Mouse (Mus musculus) megakaryocyte, adult 5-6 weeks (primary cell): ENCODE data around the gene Myo7a. TPM values are rescaled to one million over a fixed set of nuclear protein-coding genes. Genes with fewer than 3 reads are reported as not detected.

Experiments
- ATAC-seq: 2 replicates; pipeline ENCODE4 v1.8.0; 2016; ENCODE audit warnings: mild to moderate bottlenecking, inconsistent platforms; ENCODE audit not compliant: poor library complexity, severe bottlenecking
- total RNA-seq, 2 experiments: library from RNA; stranded (forward) in 1 of 2; stranded (reverse) in 1 of 2; fragments of 153-499, 151-499 nt in 1 of 2; fragments of 221-1000, 200-1000 nt in 1 of 2; gene quantifications; 2 replicates each; pipeline versions ENCODE4 v1.2.3 to v1.2.4; 2015 to 2017

Gene Myo7a
- total RNA-seq, 2 experiments from 2014 or later, result 7.3 to 13.9 TPM

GRCm38 (mm10) chr7:98103002-98103941 lies 16.1 kb downstream of the Myo7a start:
- ATAC-seq, result peak; percentile 84

DNA sequence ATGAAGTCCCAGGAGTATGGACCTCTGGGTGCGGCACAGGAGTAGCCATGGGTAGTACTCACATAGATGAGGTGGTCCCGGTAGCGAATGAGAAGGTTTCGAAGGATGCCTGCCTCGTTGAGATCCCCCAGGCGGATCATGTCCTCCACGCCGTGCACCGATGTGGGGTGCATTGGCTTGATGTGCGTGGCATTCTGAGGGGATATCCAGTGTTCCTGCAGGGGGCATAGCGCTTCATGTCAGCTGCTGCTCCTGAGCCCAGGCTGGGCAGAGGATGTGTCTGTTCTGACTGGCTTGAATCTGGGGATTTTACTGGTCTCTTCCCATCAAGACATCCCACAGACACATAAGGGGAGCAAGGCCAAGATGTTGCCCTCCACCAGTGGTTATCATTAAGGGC lies 16.8 kb downstream of the Myo7a start:
- ATAC-seq, result no peak

GRCm38 (mm10) chr7:98097557-98097956 lies 21.8 kb downstream of the Myo7a start:
- no peak for ATAC-seq

DNA sequence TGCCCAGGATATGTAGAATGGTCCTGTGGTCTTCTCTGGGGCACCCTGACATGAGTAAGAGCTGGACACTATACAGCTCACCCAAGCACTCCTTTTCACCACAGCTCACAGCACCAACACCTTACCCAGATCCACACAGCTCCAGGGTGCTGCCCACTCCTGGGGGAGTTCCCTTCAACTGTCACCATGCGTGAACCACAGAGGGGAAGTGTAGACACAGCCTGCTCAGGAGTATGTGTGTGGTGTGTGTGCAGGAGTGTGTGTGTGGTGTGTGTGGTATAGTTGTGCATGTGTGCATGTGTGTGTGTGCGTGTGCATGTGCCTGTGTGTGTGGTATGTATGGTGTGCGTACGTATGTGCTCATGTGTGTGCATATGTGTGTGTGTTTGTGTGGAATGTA lies 23.5 kb downstream of the Myo7a start:
- peak; percentile 35; the same call in 1 of the 2 replicates for ATAC-seq

GRCm38 (mm10) chr7:98086346-98086745 lies 33.0 kb downstream of the Myo7a start:
- ATAC-seq, result no peak

DNA sequence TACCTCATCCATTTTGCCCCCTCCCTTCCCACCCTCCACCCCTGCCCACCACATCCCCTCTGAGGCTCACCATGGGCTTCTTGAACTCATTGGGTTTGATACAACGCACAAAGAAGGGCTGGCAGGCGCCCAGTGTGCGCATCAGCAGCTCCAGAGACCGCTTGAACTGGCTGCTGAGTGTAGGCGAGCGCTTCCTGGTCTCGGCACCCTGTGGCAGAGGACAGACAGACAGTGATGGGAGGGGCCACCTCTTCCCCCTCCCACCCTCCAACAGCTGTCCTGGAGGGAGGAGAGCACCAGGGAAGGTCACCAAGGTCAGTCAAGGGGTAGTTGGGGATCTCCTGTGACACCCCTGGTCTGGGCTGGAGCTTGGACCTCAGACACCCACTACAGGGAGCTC lies 34.0 kb downstream of the Myo7a start:
- ATAC-seq, result peak; percentile 49

- ATAC-seq, result peak; percentile 43
These were observed 34.6 kb downstream of the Myo7a start for GRCm38 (mm10) chr7:98084541-98085293.

DNA sequence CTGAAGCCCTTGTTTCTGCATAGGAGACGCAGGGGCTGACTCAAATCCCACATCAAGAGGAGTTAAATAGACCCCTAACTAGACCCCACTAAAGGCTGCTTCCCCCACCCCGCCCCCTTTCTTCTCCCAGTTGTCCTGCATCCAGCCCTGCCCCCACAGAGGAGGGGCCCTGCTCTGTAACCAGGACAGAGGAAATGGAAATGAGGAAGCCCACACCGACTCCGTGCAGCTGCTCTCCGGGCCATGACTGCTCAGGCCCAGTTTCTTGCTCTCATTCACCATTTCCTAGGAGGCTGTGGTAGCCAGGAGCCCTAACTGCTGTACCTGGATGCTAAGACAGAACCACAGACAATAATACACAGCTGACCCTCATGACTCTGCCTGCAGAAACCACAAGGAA lies 36.9 kb downstream of the Myo7a start:
- ATAC-seq, result peak; percentile 53

DNA sequence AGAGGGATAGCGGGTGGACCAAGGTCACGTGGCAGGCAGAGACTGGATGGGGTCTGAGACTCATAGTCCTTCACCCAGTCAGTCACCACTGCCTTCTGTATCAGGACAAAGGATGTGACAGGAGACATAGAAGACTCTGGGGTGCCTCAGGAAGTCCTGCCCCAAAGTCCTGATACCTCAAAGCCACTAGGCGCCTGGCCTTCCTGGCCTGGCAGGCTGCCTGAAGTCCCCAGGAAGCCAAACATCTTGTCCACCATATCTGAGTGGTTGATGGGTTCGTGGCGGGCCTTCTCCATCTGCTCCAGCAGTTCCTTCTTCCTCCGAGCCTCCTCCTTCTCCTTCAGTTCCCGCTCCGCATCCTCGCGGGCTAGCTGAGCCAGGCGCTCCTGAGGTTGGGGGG lies 41.9 kb downstream of the Myo7a start:
- ATAC-seq, result no peak

DNA sequence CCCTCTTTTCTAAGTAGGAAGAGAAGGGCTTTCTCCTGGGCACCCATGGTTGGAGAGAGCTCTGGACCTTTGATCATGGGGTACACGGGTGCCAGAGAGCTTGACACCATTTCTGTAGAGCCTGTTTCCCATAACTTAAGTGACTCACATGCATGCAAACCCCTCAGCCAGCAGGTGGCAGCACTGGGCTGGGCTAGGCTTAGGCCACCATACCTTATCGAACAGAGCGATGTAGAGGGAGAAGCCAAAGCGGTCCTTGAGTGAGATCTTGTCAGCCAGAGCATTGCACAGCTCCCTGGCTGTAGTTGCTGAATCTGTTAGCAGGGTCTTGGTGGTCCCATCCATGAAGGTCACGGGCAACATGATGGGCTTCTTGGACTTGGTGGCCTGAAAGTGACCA lies 47.7 kb downstream of the Myo7a start:
- peak; percentile 90 for ATAC-seq

DNA sequence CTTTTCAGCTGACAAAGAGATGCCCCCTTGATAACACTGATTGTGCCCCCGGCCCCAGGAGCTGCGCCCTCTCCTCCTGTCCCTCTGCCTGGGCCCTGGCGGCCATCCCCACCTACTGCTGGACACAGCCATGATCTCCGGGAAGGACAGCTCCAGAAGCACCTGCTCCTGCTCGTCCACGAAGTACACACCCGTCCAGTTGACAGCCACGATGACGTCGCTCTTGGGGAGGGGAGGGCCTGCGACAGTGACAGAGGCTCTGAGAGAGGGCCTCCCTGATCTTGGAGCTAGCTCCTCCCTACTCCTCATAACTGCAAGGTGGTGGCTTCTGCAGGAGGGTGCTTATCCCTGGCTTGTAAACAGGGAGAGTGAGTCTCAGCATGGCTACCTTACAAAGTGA lies 53.1 kb downstream of the Myo7a start:
- ATAC-seq, result no peak

- no peak for ATAC-seq
These were observed 64.4 kb downstream of the Myo7a start for GRCm38 (mm10) chr7:98054942-98055341.

DNA sequence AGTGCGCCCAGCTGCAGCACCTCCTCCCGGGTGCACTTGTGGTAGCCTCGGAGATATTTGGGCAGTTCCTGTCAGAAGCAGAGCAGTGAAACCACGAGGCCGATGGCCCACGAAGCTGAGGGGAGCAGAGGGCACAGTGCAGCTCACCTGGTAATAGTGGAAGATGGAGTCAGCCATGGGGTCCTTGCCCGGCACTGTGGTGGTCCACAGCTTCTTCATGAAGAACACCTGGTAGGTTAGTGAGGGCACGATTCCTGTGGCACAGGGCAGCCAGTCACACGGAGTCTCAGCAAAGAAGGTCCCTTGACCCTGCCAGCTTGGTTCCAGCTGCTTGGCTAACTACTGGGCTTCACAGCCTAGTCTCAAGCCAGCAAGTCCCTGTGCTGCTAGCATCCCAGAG lies 64.9 kb downstream of the Myo7a start:
- no peak for ATAC-seq

GRCm38 (mm10) chr7:98051980-98052379 lies 67.3 kb downstream of the Myo7a start:
- ATAC-seq, result peak; percentile 60

GRCm38 (mm10) chr7:98048101-98048824 lies 71.1 kb downstream of the Myo7a start:
- no peak for ATAC-seq

- ATAC-seq, result no peak
These were observed 116.7 kb downstream of the Myo7a start for GRCm38 (mm10) chr7:98002617-98003016.

Other genes starting within 250 kb of the Myo7a start
- not detected in 2 replicates for gene Gdpd4, start 199.6 kb downstream of the Myo7a start, total RNA-seq (2015)
- not detected in 2 replicates for gene Gdpd4, start 199.6 kb downstream of the Myo7a start, total RNA-seq (2017)
- not detected in 2 replicates for gene Omp, start 26.0 kb upstream of the Myo7a start, total RNA-seq (2015)
- not detected in 2 replicates for gene Omp, start 26.0 kb upstream of the Myo7a start, total RNA-seq (2017)
- gene Capn5, start 58.8 kb upstream of the Myo7a start, total RNA-seq (2015), result 1.1 TPM in 2 replicates
- 0.73 and 0.89 TPM in 2 replicates for gene Capn5, start 58.8 kb upstream of the Myo7a start, total RNA-seq (2017)
- 0.11 and 0.38 TPM in 2 replicates for gene B3gnt6, start 80.0 kb upstream of the Myo7a start, total RNA-seq (2015)
- gene B3gnt6, start 80.0 kb upstream of the Myo7a start, total RNA-seq (2017), result 0.28 and 0.59 TPM in 2 replicates
- 98.2 and 107 TPM in 2 replicates for gene Acer3, start 201.7 kb upstream of the Myo7a start, total RNA-seq (2015)
- 84.2 and 85.4 TPM in 2 replicates for gene Acer3, start 201.7 kb upstream of the Myo7a start, total RNA-seq (2017)
- not detected in 2 replicates for gene Tsku, start 241.8 kb upstream of the Myo7a start, total RNA-seq (2015)
- gene Tsku, start 241.8 kb upstream of the Myo7a start, total RNA-seq (2017), result 0.07 and 0.37 TPM in 2 replicates